In the genomic region with DNA sequence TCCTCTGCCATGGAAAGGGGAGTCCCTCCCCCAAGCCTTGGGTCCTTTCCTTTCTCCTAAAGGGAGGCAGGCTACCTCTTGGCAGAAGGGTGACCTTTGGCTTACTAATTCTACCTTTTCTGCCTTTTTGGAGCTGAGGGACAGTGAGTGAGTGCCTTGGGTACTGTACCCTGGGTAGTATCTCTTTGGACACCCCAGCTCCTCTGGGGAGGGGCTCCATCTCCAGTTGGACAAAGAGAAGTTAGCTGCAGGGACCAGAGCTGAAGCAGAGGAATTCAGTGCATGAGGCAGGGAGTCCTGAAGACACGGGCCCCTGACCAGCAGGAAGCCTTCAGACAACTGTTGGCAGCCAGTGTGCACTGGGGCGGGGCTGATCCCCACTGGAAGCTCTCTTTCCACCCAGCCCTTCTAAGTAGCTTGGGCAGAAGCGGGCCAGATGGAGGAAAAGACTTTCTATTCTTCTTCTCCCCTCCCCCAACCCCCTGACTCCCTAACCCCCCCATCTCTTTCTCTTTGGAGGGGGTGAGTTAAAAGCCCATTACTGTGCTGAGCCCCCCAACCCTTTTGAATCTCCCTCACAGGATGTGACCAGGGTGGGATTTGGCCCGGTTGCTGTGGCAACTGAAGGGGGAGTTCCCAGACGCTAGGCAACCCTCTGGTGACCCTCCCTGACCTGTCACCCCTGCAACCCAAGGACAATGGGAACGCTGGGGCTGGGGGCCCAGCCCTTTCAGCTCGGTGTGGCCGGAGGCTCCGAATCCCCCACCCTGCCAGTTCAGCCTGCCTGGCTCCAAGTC, we compare ENCODE assay signal across 9 mouse cellular contexts. TPM values are rescaled to one million over a fixed set of nuclear protein-coding genes. Genes with fewer than 3 reads are reported as not detected.
DNase-seq lines count a peak whose midpoint lies in the region; ATAC-seq lines count a peak whose summit lies in the region.
"Had no signal": no experiment of that assay in that cellular context is flagged by ENCODE, and none has a peak within 500 bp of the region (broad histone marks: within the 10 kb centered on the region; RNA-seq: fewer than 3 reads in every experiment).

No protein-coding gene starts in this region.

- H3K27ac ChIP-seq in heart, embryonic 16.5 days (ENCODE audit: low read length): no peak overlapping the region
- H3K27ac ChIP-seq in midbrain, embryonic 14.5 days (replicated peaks; ENCODE audit: low read depth, low read length): peak overlapping the region; percentile 42; the same call in 1 of the 2 replicates

- peaks cover 10% of the 10 kb centered on the region for H3K36me3 ChIP-seq in heart, embryonic 16.5 days (ENCODE audit: control insufficient read depth, insufficient read depth)
- H3K36me3 ChIP-seq in midbrain, embryonic 14.5 days (ENCODE audit: control insufficient read depth, insufficient read depth, low read length): peaks cover 8% of the 10 kb centered on the region

- peaks cover 21% of the 10 kb centered on the region for H3K4me1 ChIP-seq in heart, embryonic 16.5 days (ENCODE audit: control insufficient read depth, insufficient read depth, low read length)
- peaks cover 22% of the 10 kb centered on the region for H3K4me1 ChIP-seq in midbrain, embryonic 14.5 days (ENCODE audit: control insufficient read depth, insufficient read depth, low read length)

- H3K9me3 ChIP-seq in heart, embryonic 16.5 days (replicated peaks; ENCODE audit: control insufficient read depth, low read length): no peaks in the 10 kb centered on the region
- H3K9me3 ChIP-seq in midbrain, embryonic 14.5 days (ENCODE audit: control insufficient read depth, low read length): no peaks in the 10 kb centered on the region

- peak; percentile 78 for ATAC-seq in heart, embryonic 16.5 days (replicated peaks; ENCODE audit: extremely low read depth, insufficient read depth, low FRiP score)
- peak; percentile 83 for ATAC-seq in midbrain, embryonic 14.5 days (ENCODE audit: low FRiP score, low TSS enrichment)
- ATAC-seq in megakaryocyte-erythroid progenitor cell, adult 5-6 weeks (replicated peaks; ENCODE audit: low FRiP score, low TSS enrichment, poor library complexity, severe bottlenecking): no peak

- WGBS in heart, embryonic 16.5 days: 36% methylated on average over 9 of the region's 9 CpGs
- WGBS in midbrain, embryonic 14.5 days: 3% methylated on average over 9 of the region's 9 CpGs

- H3K9ac ChIP-seq in heart, embryonic 16.5 days (ENCODE audit: low read length): peak overlapping the region; percentile 52
- no peak overlapping the region for H3K9ac ChIP-seq in midbrain, embryonic 14.5 days (replicated peaks; ENCODE audit: low read length)

- peak; percentile 71 for DNase-seq in testis, postnatal 10 days (ENCODE audit: low spot score)
- no peak for DNase-seq in testis, postnatal 14 days (ENCODE audit: low spot score)
- DNase-seq in kidney, postnatal 25 days: peak; percentile 50 to 75
- DNase-seq in midbrain, embryonic 14.5 days: peak; percentile 71
- DNase-seq in layer of hippocampus, adult 9-10 months (ENCODE audit: low spot score): no peak
- no peak for DNase-seq in c-Kit-positive CD71-positive TER-119-positive erythroid progenitor cells, embryonic 14.5 days (ENCODE audit: low spot score)

- no peaks in the 10 kb centered on the region for H3K27me3 ChIP-seq in heart, embryonic 16.5 days (ENCODE audit: control insufficient read depth, insufficient read depth, low read length)
- H3K27me3 ChIP-seq in midbrain, embryonic 14.5 days (ENCODE audit: control insufficient read depth, insufficient read depth, low read length): no peaks in the 10 kb centered on the region

- no peak overlapping the region for H3K4me2 ChIP-seq in heart, embryonic 16.5 days (ENCODE audit: low read depth, low read length)
- no peak overlapping the region for H3K4me2 ChIP-seq in midbrain, embryonic 14.5 days (ENCODE audit: low read length)

- H3K4me3 ChIP-seq in heart, embryonic 16.5 days (ENCODE audit: low read length): no peak overlapping the region
- H3K4me3 ChIP-seq in midbrain, embryonic 14.5 days (replicated peaks; ENCODE audit: low read depth, low read length): no peak overlapping the region
- H3K4me3 ChIP-seq: erythroblast, embryonic 14.5 days had no signal

RNA-seq across cellular contexts. Expression of a gene that starts 26.3 kb away (rescaled TPM):
- polyA plus RNA-seq in heart, embryonic 16.5 days (2015; fragmentation: Nextera tagmentation; extraction: Ambion mirVana): 6.5 and 6.6 TPM in 2 replicates
- 40.6 and 40.9 TPM in 2 replicates for polyA plus RNA-seq in midbrain, embryonic 14.5 days (2014; fragmentation: Nextera tagmentation; extraction: Ambion mirVana)
- 10.4 and 23.6 TPM in 2 replicates for total RNA-seq in megakaryocyte-erythroid progenitor cell, adult 5-6 weeks (2014; fragmentation: Nextera tagmentation)
- 0.66 and 2.0 TPM in 2 replicates for total RNA-seq in megakaryocyte-erythroid progenitor cell, adult 5-6 weeks (2017)

Comparison
In these comparisons a context has a peak if more than half of its experiments do, and no peak if none do; other contexts are left out.
1. DNase-seq: peak in testis, postnatal 10 days (single experiment), kidney, postnatal 25 days (2 of 2) and midbrain, embryonic 14.5 days (single experiment); none in testis, postnatal 14 days (single experiment), layer of hippocampus, adult 9-10 months (single experiment) and c-Kit-positive CD71-positive TER-119-positive erythroid progenitor cells, embryonic 14.5 days (single experiment).